Mouse (Mus musculus): ENCODE measurements at regions not wholly inside any gene's neighbourhood (a gene's known extent, or its start where the extent isn't known, plus 50 kb on each side); places are given as distances from the start of the nearest gene placed in this dataset.

GRCm38 (mm10) chr15:50997209-50997763, 2887.4 kb upstream of the Gm7489 start:
- TF ChIP-seq POLR2A (IDR thresholded peaks at IDR 0.05; ENCODE audit: low read depth, low read length), result no peak
- no peak for TF ChIP-seq CTCF (conservative IDR thresholded peaks at IDR 0.05; ENCODE audit: insufficient read depth, insufficient read length, low read depth, low read length)
